Mouse (Mus musculus) embryonic facial prominence, embryonic 13.5 days (tissue): ENCODE measurements around the gene Nup43. TPM values are rescaled to one million over a fixed set of nuclear protein-coding genes. Genes with fewer than 3 reads are reported as not detected.
"Not testable (repeated sequence)": the region's sequence is repeated elsewhere in the genome, so short reads cannot be mapped to it uniquely, and the experiment has no call there.

Experiments
- ATAC-seq: fragments of 200-750 bp; cut with Nextera tagmentation; 2 replicates; pipeline ENCODE4 v1.8.0; 2017; ENCODE audit warnings: low read depth; ENCODE audit not compliant: insufficient number of reproducible peaks, insufficient read depth, low FRiP score, low TSS enrichment
- H3K27ac ChIP-seq: fragments of 300-500 bp; sonication (generic); 2 replicates; pipeline ENCODE4 v1.5.1; 2015; ENCODE audit warnings: moderate library complexity, mild to moderate bottlenecking, inconsistent platforms
- H3K27me3 ChIP-seq: fragments of 300-500 bp; sonication (generic); 2 replicates; pipeline ENCODE4 v1.6.1; 2015; ENCODE audit warnings: mild to moderate bottlenecking, inconsistent platforms
- H3K36me3 ChIP-seq: fragments of 300-500 bp; sonication (generic); 2 replicates; pipeline ENCODE4 v1.6.1; 2015; ENCODE audit warnings: mild to moderate bottlenecking, inconsistent platforms
- H3K4me1 ChIP-seq: fragments of 300-500 bp; sonication (generic); 2 replicates; pipeline ENCODE4 v1.6.1; 2015; ENCODE audit warnings: inconsistent platforms
- H3K4me2 ChIP-seq: fragments of 300-500 bp; sonication (generic); 2 replicates; pipeline ENCODE4 v1.6.1; 2015; ENCODE audit warnings: moderate library complexity, mild to moderate bottlenecking, inconsistent platforms
- H3K4me3 ChIP-seq: fragments of 300-500 bp; sonication (generic); 2 replicates; pipeline ENCODE4 v1.5.1; 2015; ENCODE audit warnings: mild to moderate bottlenecking, inconsistent platforms
- H3K9ac ChIP-seq: fragments of 300-500 bp; sonication (generic); 2 replicates; pipeline ENCODE4 v1.6.1; 2015; ENCODE audit warnings: mild to moderate bottlenecking, inconsistent platforms
- H3K9me3 ChIP-seq: fragments of 300-500 bp; sonication (generic); 2 replicates; pipeline ENCODE4 v1.6.1; 2016; ENCODE audit warnings: inconsistent platforms
- WGBS: fragments of 180-500 bp; shearing (Covaris S2); methylation state at CpG from one replicate; pipeline ENCODE4 v1.1.7; 2015; ENCODE audit warnings: mixed read lengths; 5-methylcytosine and 5-hydroxymethylcytosine counted together
- polyA plus RNA-seq: library from polyadenylated mRNA; unstranded; fragments of >200 nt; fragmentation: Nextera tagmentation; extraction: Ambion mirVana; gene quantifications from 2 replicates; pipeline ENCODE4 v1.2.1, GENCODE M21; 2015

Nup43 gene
- polyA plus RNA-seq, result 60.8 and 67.2 TPM in 2 replicates

GRCm38 (mm10) chr10:7667342-7667802 is at the start of gene Nup43:
Gene Nup43, plus strand, starts transcription at chr10:7667503.
- WGBS, result under 1% methylated on average over 24 of the region's 24 CpGs
- Histone ChIP-seq H3K27ac (peak within 1 kb of the TSS; percentile 82), H3K9me3 (no peaks in the 10 kb centered on the region), H3K4me2 (peak within 1 kb of the TSS; percentile 78), H3K4me3 (peak within 1 kb of the TSS; percentile 84), H3K27me3 (no peaks in the 10 kb centered on the region), H3K4me1 (peaks cover 8% of the 10 kb centered on the region), H3K36me3 (peaks cover 24% of the 10 kb centered on the region), H3K9ac (peak within 1 kb of the TSS; percentile 84)
- peak; percentile 82 for ATAC-seq

DNA sequence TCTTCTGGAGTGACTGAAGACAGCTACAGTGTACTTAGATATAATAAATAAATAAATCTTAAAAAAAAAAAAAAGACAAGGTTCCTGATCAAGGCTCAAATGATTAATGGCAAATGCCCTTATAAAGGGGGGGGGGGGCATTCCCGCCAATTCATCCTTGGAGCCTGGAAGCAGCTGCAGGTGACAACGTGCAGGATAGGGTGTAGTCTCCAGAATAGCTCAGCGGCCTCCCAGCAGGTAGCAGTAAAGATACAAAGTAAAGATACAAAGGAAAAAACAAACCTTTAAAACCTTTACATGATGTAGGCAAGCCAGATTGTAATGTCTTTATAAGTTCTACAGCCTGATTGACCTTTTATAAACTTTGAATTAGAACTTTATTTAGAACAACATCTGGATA is 49.7 kb upstream of the Nup43 start:
- 28% methylated on average over 3 of the region's 3 CpGs for WGBS
- ATAC-seq, result not testable (repeated sequence)

GRCm38 (mm10) chr10:7619821-7620241 is 47.5 kb upstream of the Nup43 start:
- Histone ChIP-seq H3K27me3 (no peaks in the 10 kb centered on the region), H3K9me3 (0 out of 2 replicates have a peak, but pooled peaks cover 2% of the 10 kb centered on the region), H3K4me3 (no peak overlapping the region), H3K9ac (no peak overlapping the region), H3K27ac (no peak overlapping the region), H3K4me2 (no peak overlapping the region), H3K36me3 (0 out of 2 replicates have a peak, but pooled peaks cover under 1% of the 10 kb centered on the region), H3K4me1 (no peaks in the 10 kb centered on the region)
- 90% methylated on average over 5 of the region's 5 CpGs for WGBS
- ATAC-seq, result no peak

More for the DNA sequence above, 49.7 kb upstream of the Nup43 start:
- not testable (repeated sequence) for H3K36me3 ChIP-seq, H3K9ac ChIP-seq, H3K4me1 ChIP-seq, H3K27ac ChIP-seq, H3K4me2 ChIP-seq, H3K4me3 ChIP-seq, H3K27me3 ChIP-seq, H3K9me3 ChIP-seq

DNA sequence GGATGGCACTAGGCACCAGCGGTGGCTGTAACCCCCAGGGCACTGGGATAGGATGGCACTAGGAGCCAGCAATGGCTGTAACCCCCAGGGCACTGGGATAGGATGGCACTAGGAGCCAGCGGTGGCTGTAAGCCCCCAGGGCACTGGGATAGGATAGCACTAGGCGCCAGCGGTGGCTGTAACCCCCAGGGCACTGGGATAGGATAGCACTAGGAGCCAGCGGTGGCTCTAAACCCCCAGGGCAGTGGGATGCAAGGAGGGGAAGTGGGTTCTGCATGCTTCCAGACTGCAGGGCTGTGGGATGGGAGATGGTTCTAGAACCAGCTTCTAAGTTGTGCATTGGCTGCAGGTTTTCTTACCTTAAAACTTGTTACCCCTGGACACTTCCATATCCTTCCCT is 46.6 kb upstream of the Nup43 start:
- 45% methylated on average over 5 of the region's 5 CpGs for WGBS
- no peak overlapping the region for H3K4me2 ChIP-seq
- H3K4me3 ChIP-seq, result no peak overlapping the region
- H3K9me3 ChIP-seq, result no peaks in the 10 kb centered on the region
- no peak overlapping the region for H3K27ac ChIP-seq
- no peak overlapping the region for H3K9ac ChIP-seq
- no peak for ATAC-seq
- no peaks in the 10 kb centered on the region for H3K36me3 ChIP-seq
- H3K27me3 ChIP-seq, result no peaks in the 10 kb centered on the region
- no peaks in the 10 kb centered on the region for H3K4me1 ChIP-seq

GRCm38 (mm10) chr10:7622378-7622777 is 44.9 kb upstream of the Nup43 start:
- H3K4me2 ChIP-seq, result no peak overlapping the region
- no peaks in the 10 kb centered on the region for H3K4me1 ChIP-seq
- no peaks in the 10 kb centered on the region for H3K27me3 ChIP-seq
- WGBS, result 93% methylated on average over 3 of the region's 3 CpGs
- H3K4me3 ChIP-seq, result no peak overlapping the region
- no peaks in the 10 kb centered on the region for H3K36me3 ChIP-seq
- H3K27ac ChIP-seq, result no peak overlapping the region
- no peak for ATAC-seq
- H3K9me3 ChIP-seq, result no peaks in the 10 kb centered on the region
- no peak overlapping the region for H3K9ac ChIP-seq

GRCm38 (mm10) chr10:7623861-7624518 is 43.3 kb upstream of the Nup43 start:
- Histone ChIP-seq H3K9ac (no peak overlapping the region), H3K4me3 (no peak overlapping the region), H3K27me3 (no peaks in the 10 kb centered on the region), H3K36me3 (peaks cover 5% of the 10 kb centered on the region), H3K4me2 (no peak overlapping the region), H3K9me3 (no peaks in the 10 kb centered on the region), H3K4me1 (no peaks in the 10 kb centered on the region), H3K27ac (no peak overlapping the region)
- 93% methylated on average over 3 of the region's 3 CpGs for WGBS
- ATAC-seq, result no peak

GRCm38 (mm10) chr10:7629092-7629491 is 38.2 kb upstream of the Nup43 start:
- no peak overlapping the region for H3K4me2 ChIP-seq
- no peaks in the 10 kb centered on the region for H3K27me3 ChIP-seq
- no peak overlapping the region for H3K27ac ChIP-seq
- H3K36me3 ChIP-seq, result peaks cover 29% of the 10 kb centered on the region
- H3K9me3 ChIP-seq, result no peaks in the 10 kb centered on the region
- H3K4me1 ChIP-seq, result no peaks in the 10 kb centered on the region
- ATAC-seq, result no peak
- H3K4me3 ChIP-seq, result no peak overlapping the region
- H3K9ac ChIP-seq, result no peak overlapping the region
- 96% methylated on average over 4 of the region's 4 CpGs for WGBS

DNA sequence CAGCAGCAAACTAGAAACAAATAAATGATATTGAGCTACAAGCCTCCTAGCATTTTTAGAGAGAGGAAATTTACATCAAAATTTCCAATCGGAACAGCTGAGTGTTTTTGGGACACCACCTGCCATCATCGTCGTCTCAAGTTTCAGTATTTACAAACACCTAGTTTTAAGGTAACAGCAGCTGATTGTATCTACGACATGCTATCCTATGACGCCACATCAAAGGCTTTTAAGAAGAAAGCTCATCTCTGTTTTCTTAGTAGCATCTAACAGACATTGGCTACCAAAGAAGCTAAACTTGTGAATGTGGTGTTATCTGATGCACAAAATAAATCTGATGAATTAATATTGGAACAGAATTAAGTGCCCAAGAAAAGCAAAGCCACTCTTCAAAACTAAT is 37.0 kb upstream of the Nup43 start:
- no peak overlapping the region for H3K4me2 ChIP-seq
- no peak overlapping the region for H3K9ac ChIP-seq
- H3K27ac ChIP-seq, result no peak overlapping the region
- no peaks in the 10 kb centered on the region for H3K4me1 ChIP-seq
- ATAC-seq, result no peak
- WGBS, result 85% methylated on average over 5 of the region's 5 CpGs
- no peaks in the 10 kb centered on the region for H3K27me3 ChIP-seq
- no peaks in the 10 kb centered on the region for H3K9me3 ChIP-seq
- peaks cover 29% of the 10 kb centered on the region for H3K36me3 ChIP-seq
- no peak overlapping the region for H3K4me3 ChIP-seq

- no peak overlapping the region for H3K27ac ChIP-seq
- H3K9me3 ChIP-seq, result no peaks in the 10 kb centered on the region
- no peak overlapping the region for H3K4me3 ChIP-seq
- ATAC-seq, result no peak
- no peak overlapping the region for H3K4me2 ChIP-seq
- 78% methylated on average over 16 of the region's 16 CpGs for WGBS
- no peak overlapping the region for H3K9ac ChIP-seq
- H3K27me3 ChIP-seq, result no peaks in the 10 kb centered on the region
- no peaks in the 10 kb centered on the region for H3K4me1 ChIP-seq
- peaks cover 29% of the 10 kb centered on the region for H3K36me3 ChIP-seq
Observed at GRCm38 (mm10) chr10:7630951-7631720, 36.2 kb upstream of the Nup43 start.

GRCm38 (mm10) chr10:7640366-7640765 is 26.9 kb upstream of the Nup43 start:
- Histone ChIP-seq H3K36me3 (peaks cover 68% of the 10 kb centered on the region), H3K4me3 (no peak overlapping the region), H3K9me3 (no peaks in the 10 kb centered on the region), H3K4me1 (no peaks in the 10 kb centered on the region), H3K9ac (no peak overlapping the region), H3K27me3 (no peaks in the 10 kb centered on the region), H3K27ac (no peak overlapping the region), H3K4me2 (no peak overlapping the region)
- 96% methylated on average over 12 of the region's 12 CpGs for WGBS
- ATAC-seq, result no peak

DNA sequence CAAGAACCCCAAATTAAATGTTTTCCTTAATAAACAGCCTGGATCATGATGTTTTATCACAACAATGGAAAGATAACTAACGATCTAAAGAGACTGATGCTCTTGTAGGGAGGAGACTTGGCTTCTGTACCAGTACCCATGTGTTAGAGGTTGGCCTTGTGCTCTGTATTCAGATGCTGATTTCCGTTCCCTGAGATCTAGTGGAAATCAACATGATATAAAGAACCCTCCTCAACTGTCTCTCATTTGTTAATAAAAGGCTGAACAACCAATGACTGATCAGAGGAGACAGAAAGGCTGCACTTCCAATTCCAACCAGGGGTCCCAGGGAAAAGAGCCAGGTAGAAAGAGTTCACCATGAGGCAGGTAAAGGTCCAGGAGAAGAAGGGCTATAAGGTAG is 21.4 kb upstream of the Nup43 start:
- no peak overlapping the region for H3K4me2 ChIP-seq
- H3K36me3 ChIP-seq, result peaks cover 57% of the 10 kb centered on the region

GRCm38 (mm10) chr10:7649059-7649458 is 18.2 kb upstream of the Nup43 start:
- 87% methylated on average over 4 of the region's 4 CpGs for WGBS
- no peaks in the 10 kb centered on the region for H3K27me3 ChIP-seq

More for the DNA sequence above, 21.4 kb upstream of the Nup43 start:
- WGBS, result 89% methylated on average over 2 of the region's 2 CpGs
- no peaks in the 10 kb centered on the region for H3K9me3 ChIP-seq
- no peaks in the 10 kb centered on the region for H3K27me3 ChIP-seq
- no peak overlapping the region for H3K4me3 ChIP-seq
- H3K9ac ChIP-seq, result no peak overlapping the region
- no peaks in the 10 kb centered on the region for H3K4me1 ChIP-seq
- H3K27ac ChIP-seq, result no peak overlapping the region
- no peak for ATAC-seq

More at GRCm38 (mm10) chr10:7649059-7649458, 18.2 kb upstream of the Nup43 start:
- Histone ChIP-seq H3K9me3 (no peaks in the 10 kb centered on the region), H3K4me1 (no peaks in the 10 kb centered on the region), H3K36me3 (peaks cover 33% of the 10 kb centered on the region), H3K4me2 (no peak overlapping the region), H3K9ac (no peak overlapping the region), H3K4me3 (no peak overlapping the region), H3K27ac (no peak overlapping the region)
- ATAC-seq, result no peak
